Mouse (Mus musculus) CD4-positive, CD25-positive, alpha-beta regulatory T cell, adult 4 months (primary cell): ENCODE data around the gene Zfand2b. TPM values are rescaled to one million over a fixed set of nuclear protein-coding genes. Genes with fewer than 3 reads are reported as not detected.

ENCODE experiments used
- ATAC-seq: one replicate; pipeline ENCODE4 v1.8.0; 2017
- polyA plus RNA-seq, 2 experiments: library from polyadenylated mRNA; unstranded; fragments of 100-300 nt; shearing (Covaris generic); gene quantifications; one replicate each; pipeline ENCODE4 v1.2.1; 2017

Zfand2b gene
- polyA plus RNA-seq: 10 to 100 TPM; 54.7 to 71.9 TPM

GRCm38 (mm10) chr1:75168472-75169464 is at the start of gene Zfand2b:
Gene Zfand2b (plus strand): TSS chr1:75168646.
- ATAC-seq: peak; percentile 91

GRCm38 (mm10) chr1:75122211-75122610 is 46.2 kb upstream of the Zfand2b start:
- ATAC-seq: no peak

- peak; percentile 88 for ATAC-seq
Observed at GRCm38 (mm10) chr1:75124346-75125321, 43.8 kb upstream of the Zfand2b start, which contains the start of gene Nhej1. Gene Nhej1 (minus strand): TSS chr1:75125200.

- ATAC-seq: no peak
Observed at GRCm38 (mm10) chr1:75125418-75125817, 43.0 kb upstream of the Zfand2b start.

GRCm38 (mm10) chr1:75128641-75129040 is 39.8 kb upstream of the Zfand2b start:
- no peak for ATAC-seq

GRCm38 (mm10) chr1:75133421-75134207 is 34.8 kb upstream of the Zfand2b start, which contains the start of gene Slc23a3:
Gene Slc23a3 (minus strand): TSS chr1:75133890.
- no peak for ATAC-seq

GRCm38 (mm10) chr1:75136293-75136692 is 32.2 kb upstream of the Zfand2b start:
- ATAC-seq: no peak

GRCm38 (mm10) chr1:75136730-75137129 is 31.7 kb upstream of the Zfand2b start:
- no peak for ATAC-seq

- ATAC-seq: no peak
Observed at GRCm38 (mm10) chr1:75138448-75138847, 30.0 kb upstream of the Zfand2b start.

- no peak for ATAC-seq
Observed at GRCm38 (mm10) chr1:75140601-75141190, 27.8 kb upstream of the Zfand2b start.

GRCm38 (mm10) chr1:75141486-75142190 is 26.8 kb upstream of the Zfand2b start:
- ATAC-seq: peak; percentile 61

GRCm38 (mm10) chr1:75142301-75143261 is 25.9 kb upstream of the Zfand2b start, which contains the start of the genes Cnppd1 and Retreg2:
Gene Cnppd1 (minus strand): TSS chr1:75142711.
Gene Retreg2 (plus strand): TSS chr1:75142778.
- peak; percentile 77 for ATAC-seq

- no peak for ATAC-seq
Observed at GRCm38 (mm10) chr1:75145589-75145988, 22.9 kb upstream of the Zfand2b start.

GRCm38 (mm10) chr1:75147411-75148135 is 20.9 kb upstream of the Zfand2b start:
- no peak for ATAC-seq

GRCm38 (mm10) chr1:75148727-75149126 is 19.7 kb upstream of the Zfand2b start:
- ATAC-seq: no peak

- ATAC-seq: no peak
Observed at GRCm38 (mm10) chr1:75155837-75156236, 12.6 kb upstream of the Zfand2b start.

GRCm38 (mm10) chr1:75158990-75159389 is 9.5 kb upstream of the Zfand2b start:
- no peak for ATAC-seq

- ATAC-seq: no peak
Observed at GRCm38 (mm10) chr1:75159540-75160255, 8.7 kb upstream of the Zfand2b start.
